Mouse (Mus musculus) liver, adult 2 months (tissue): ENCODE data around the gene Aen.

Experiments
- CTCF ChIP-seq: fragments of 200-500 bp; IDR thresholded peaks from 2 replicates; pipeline ENCODE4 v1.5.1; 2011; ENCODE audit warnings: low read depth, low read length, control low read depth
- POLR2A ChIP-seq: fragments of 200-500 bp; IDR thresholded peaks from 2 replicates; pipeline ENCODE4 v1.6.1; 2011; ENCODE audit warnings: low read length, control low read depth; ENCODE audit not compliant: insufficient read depth; ENCODE audit errors: extremely low read depth

- TF ChIP-seq POLR2A (no peak), CTCF (no peak)
These were observed 23.0 kb downstream of the Aen start for GRCm38 (mm10) chr7:78918686-78919085.
